Mouse (Mus musculus): Measurements from ENCODE around the gene Lsm11. TPM values are rescaled to one million over a fixed set of nuclear protein-coding genes. Genes with fewer than 3 reads are reported as not detected.

Gene Lsm11
- polyA plus RNA-seq, 1 experiment from 2014 or later = 1.8 TPM

DNA sequence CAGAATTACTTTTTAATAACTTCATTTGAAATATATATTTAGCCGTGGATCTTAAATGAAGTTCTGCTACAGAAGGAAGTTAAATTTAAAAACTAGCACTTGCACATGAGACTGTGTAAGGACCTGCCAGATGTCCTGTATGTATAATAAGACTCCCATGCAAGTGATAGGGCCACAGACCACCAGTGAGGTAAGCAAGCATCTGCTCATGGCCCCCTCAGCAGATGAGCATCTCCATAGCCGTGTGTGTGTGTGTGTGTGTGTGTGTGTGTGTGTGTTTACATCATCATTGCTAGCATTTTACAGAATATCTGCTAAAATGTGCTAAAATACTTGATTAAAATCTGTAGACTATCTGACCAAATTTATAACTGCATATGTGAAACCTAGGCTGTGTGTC, 47.3 kb downstream of the Lsm11 start:
- H3K4me1 ChIP-seq (ENCODE audit: insufficient read depth) = 0 out of 2 replicates have a peak, but pooled peaks cover 2% of the 10 kb centered on the region
- H3K4me2 ChIP-seq (ENCODE audit: low read depth, low read length) = no peak overlapping the region
- 83% methylated on average over 2 of the region's 2 CpGs for WGBS (ENCODE audit: insufficient replicate concordance)
- peaks cover 78% of the 10 kb centered on the region for H3K36me3 ChIP-seq (replicated peaks; ENCODE audit: insufficient read depth, low read length)
- no peak overlapping the region for H3K4me3 ChIP-seq (ENCODE audit: low read depth, low read length)
- no peak overlapping the region for H3K9ac ChIP-seq (replicated peaks)
- TF ChIP-seq CTCF (IDR thresholded peaks at IDR 0.05; ENCODE audit: low read depth) (no peak), EP300 (IDR thresholded peaks at IDR 0.05; ENCODE audit: low read depth) (no peak)
- no peak overlapping the region for H3K27ac ChIP-seq (ENCODE audit: low read depth)
- no peaks in the 10 kb centered on the region for H3K9me3 ChIP-seq (ENCODE audit: low read length)
- ATAC-seq (no peak), DNase-seq (no peak)
- no peaks in the 10 kb centered on the region for H3K27me3 ChIP-seq (ENCODE audit: insufficient read depth, low read length)

- Histone ChIP-seq H3K4me1 (ENCODE audit: insufficient read depth) (peaks cover 13% of the 10 kb centered on the region), H3K27ac (ENCODE audit: low read depth) (no peak overlapping the region), H3K9me3 (ENCODE audit: low read length) (no peaks in the 10 kb centered on the region), H3K36me3 (replicated peaks; ENCODE audit: insufficient read depth, low read length) (peaks cover 92% of the 10 kb centered on the region), H3K27me3 (ENCODE audit: insufficient read depth, low read length) (no peaks in the 10 kb centered on the region), H3K4me2 (ENCODE audit: low read depth, low read length) (no peak overlapping the region), H3K4me3 (ENCODE audit: low read depth, low read length) (no peak overlapping the region), H3K9ac (replicated peaks) (no peak overlapping the region)
- 77% methylated on average over 5 of the region's 5 CpGs for WGBS (ENCODE audit: insufficient replicate concordance)
- no peak for TF ChIP-seq CTCF (IDR thresholded peaks at IDR 0.05; ENCODE audit: low read depth)
- TF ChIP-seq EP300 (IDR thresholded peaks at IDR 0.05; ENCODE audit: low read depth) = no peak
- ATAC-seq (no peak), DNase-seq (no peak)
These were observed 51.8 kb downstream of the Lsm11 start for GRCm38 (mm10) chr11:45892861-45893360.

DNA sequence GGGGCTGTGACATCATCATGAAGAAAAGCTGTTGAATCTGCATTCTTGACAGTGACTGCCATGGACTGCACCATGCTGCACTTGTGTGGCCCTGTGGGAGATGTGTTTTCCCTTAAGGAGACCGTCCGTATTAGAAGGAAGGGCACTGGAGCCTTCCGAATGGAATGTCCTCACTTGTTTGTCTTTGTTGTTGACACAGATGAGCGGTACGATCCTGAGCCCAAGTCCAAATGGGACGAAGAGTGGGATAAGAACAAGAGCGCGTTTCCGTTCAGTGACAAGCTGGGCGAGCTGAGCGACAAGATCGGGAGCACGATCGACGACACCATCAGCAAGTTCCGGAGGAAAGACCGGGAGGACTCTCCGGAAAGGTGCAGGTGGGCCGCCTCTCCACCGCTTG, 54.3 kb downstream of the Lsm11 start:
- ATAC-seq = no peak
- H3K36me3 ChIP-seq (replicated peaks; ENCODE audit: insufficient read depth, low read length) = peaks cover 97% of the 10 kb centered on the region
- WGBS (ENCODE audit: insufficient replicate concordance) = 87% methylated on average over 20 of the region's 20 CpGs

GRCm38 (mm10) chr11:45889981-45890380, 54.8 kb downstream of the Lsm11 start:
- Histone ChIP-seq H3K27me3 (ENCODE audit: insufficient read depth, low read length) (no peaks in the 10 kb centered on the region), H3K4me1 (ENCODE audit: insufficient read depth) (peaks cover 13% of the 10 kb centered on the region), H3K27ac (ENCODE audit: low read depth) (0 out of 2 replicates have a peak overlapping the region, but pooled peaks have one; percentile 65), H3K4me2 (ENCODE audit: low read depth, low read length) (no peak overlapping the region), H3K4me3 (ENCODE audit: low read depth, low read length) (no peak overlapping the region), H3K36me3 (replicated peaks; ENCODE audit: insufficient read depth, low read length) (peaks cover 96% of the 10 kb centered on the region), H3K9me3 (ENCODE audit: low read length) (no peaks in the 10 kb centered on the region), H3K9ac (replicated peaks) (no peak overlapping the region)
- WGBS (ENCODE audit: insufficient replicate concordance) = 85% methylated on average over 3 of the region's 3 CpGs
- no peak for TF ChIP-seq EP300 (IDR thresholded peaks at IDR 0.05; ENCODE audit: low read depth)
- no peak for TF ChIP-seq CTCF (IDR thresholded peaks at IDR 0.05; ENCODE audit: low read depth)
- no peak for DNase-seq
- no peak for ATAC-seq

More for the DNA sequence above, 54.3 kb downstream of the Lsm11 start:
- no peak for DNase-seq
- H3K27ac ChIP-seq (ENCODE audit: low read depth) = no peak overlapping the region
- H3K9me3 ChIP-seq (ENCODE audit: low read length) = no peaks in the 10 kb centered on the region
- no peak overlapping the region for H3K4me3 ChIP-seq (ENCODE audit: low read depth, low read length)
- H3K9ac ChIP-seq (replicated peaks) = no peak overlapping the region
- H3K27me3 ChIP-seq (ENCODE audit: insufficient read depth, low read length) = no peaks in the 10 kb centered on the region
- TF ChIP-seq EP300 (IDR thresholded peaks at IDR 0.05; ENCODE audit: low read depth) = no peak
- no peak for TF ChIP-seq CTCF (IDR thresholded peaks at IDR 0.05; ENCODE audit: low read depth)
- no peak overlapping the region for H3K4me2 ChIP-seq (ENCODE audit: low read depth, low read length)
- H3K4me1 ChIP-seq (ENCODE audit: insufficient read depth) = peaks cover 13% of the 10 kb centered on the region

- Histone ChIP-seq H3K9ac (replicated peaks) (no peak overlapping the region), H3K4me2 (ENCODE audit: low read depth, low read length) (0 out of 2 replicates have a peak overlapping the region, but pooled peaks have one; percentile 9), H3K9me3 (ENCODE audit: low read length) (no peaks in the 10 kb centered on the region), H3K4me1 (ENCODE audit: insufficient read depth) (peaks cover 14% of the 10 kb centered on the region), H3K36me3 (replicated peaks; ENCODE audit: insufficient read depth, low read length) (peaks cover 94% of the 10 kb centered on the region), H3K4me3 (ENCODE audit: low read depth, low read length) (no peak overlapping the region), H3K27ac (ENCODE audit: low read depth) (peak overlapping the region; percentile 81), H3K27me3 (ENCODE audit: insufficient read depth, low read length) (no peaks in the 10 kb centered on the region)
- ATAC-seq (peak; percentile 89), DNase-seq (peak; percentile 61)
- WGBS (ENCODE audit: insufficient replicate concordance) = 56% methylated on average over 9 of the region's 9 CpGs
- TF ChIP-seq EP300 (IDR thresholded peaks at IDR 0.05; ENCODE audit: low read depth) = no peak; the same call in 1 of the 2 replicates
- no peak for TF ChIP-seq CTCF (IDR thresholded peaks at IDR 0.05; ENCODE audit: low read depth)
These were observed 56.2 kb downstream of the Lsm11 start for GRCm38 (mm10) chr11:45888471-45889030.

DNA sequence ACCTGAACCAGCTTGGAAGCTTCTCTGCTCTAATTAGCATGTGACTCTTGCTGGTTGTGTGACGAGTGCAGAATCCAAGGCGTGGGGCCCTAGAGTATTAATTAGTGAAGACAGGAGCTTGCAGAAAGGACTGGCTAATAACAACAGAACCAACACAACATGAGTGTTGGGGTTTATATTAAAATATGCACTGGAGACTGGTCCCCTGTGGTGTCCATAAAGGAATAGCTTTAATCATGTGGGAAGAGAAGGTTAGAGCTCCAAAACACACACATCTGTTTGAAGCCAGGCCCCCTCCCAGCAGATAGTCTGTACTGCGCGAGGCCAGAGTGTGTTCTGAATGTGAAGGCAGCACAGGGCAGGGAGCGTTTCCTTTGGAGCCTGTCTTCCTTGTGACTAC, 58.1 kb downstream of the Lsm11 start:
- 90% methylated on average over 5 of the region's 5 CpGs for WGBS (ENCODE audit: insufficient replicate concordance)
- no peak for ATAC-seq

More for the DNA sequence above, 58.1 kb downstream of the Lsm11 start:
- Histone ChIP-seq H3K9ac (replicated peaks) (no peak overlapping the region), H3K4me2 (ENCODE audit: low read depth, low read length) (no peak overlapping the region), H3K9me3 (ENCODE audit: low read length) (no peaks in the 10 kb centered on the region), H3K27me3 (ENCODE audit: insufficient read depth, low read length) (no peaks in the 10 kb centered on the region), H3K4me1 (ENCODE audit: insufficient read depth) (peaks cover 20% of the 10 kb centered on the region), H3K4me3 (ENCODE audit: low read depth, low read length) (no peak overlapping the region), H3K27ac (ENCODE audit: low read depth) (peak overlapping the region; percentile 1; the same call in 1 of the 2 replicates), H3K36me3 (replicated peaks; ENCODE audit: insufficient read depth, low read length) (peaks cover 78% of the 10 kb centered on the region)
- no peak for TF ChIP-seq EP300 (IDR thresholded peaks at IDR 0.05; ENCODE audit: low read depth)
- no peak for TF ChIP-seq CTCF (IDR thresholded peaks at IDR 0.05; ENCODE audit: low read depth)
- DNase-seq = no peak

All from liver, postnatal 0 days (tissue).